Mouse (Mus musculus) embryonic stem cell, embryonic (primary cell): ENCODE measurements around the gene Pnkd.

ENCODE experiments used
- CTCF ChIA-PET, 4 experiments: fragments of 300-600 bp in 2 of 4; fragments of 350-600 bp in 2 of 4; sonication (Branson Sonifier 250); formaldehyde crosslinking; loops; one replicate each; lab custom pipeline; 2022; ENCODE audit warnings: inconsistent platforms in 2 of 4; lab: Charles Lee
- POLR2A ChIA-PET, 4 experiments: fragments of 300-600 bp in 2 of 4; fragments of 350-600 bp in 2 of 4; sonication (Branson Sonifier 250); formaldehyde crosslinking; loops; one replicate each; lab custom pipeline; 2022; ENCODE audit warnings: antibody characterized with exemption in 4 of 4, inconsistent platforms in 1 of 4; lab: Charles Lee

Pnkd gene

GRCm38 (mm10) chr1:74321396-74321795 is 36.7 kb downstream of the Pnkd start:
- CTCF ChIA-PET, result no interaction called here

GRCm38 (mm10) chr1:74326916-74327315 is 42.2 kb downstream of the Pnkd start:
- ChIA-PET POLR2A (interaction anchor here in 1 of 4 experiments (0.9 to 1.8 kb wide), 6 partner anchors 10 to 119 kb away, joined by 3 to 5 read pairs (median 4); partner anchors contain the start of genes Aamp and Pnkd), CTCF (interaction anchor here in 3 of 4 experiments (0.6 to 2.2 kb wide), 9 partner anchors 17 to 723 kb away, joined by 3 to 9 read pairs (median 3); partner anchors contain the start of genes Aamp (in 1 of the 3), Catip (in 1 of the 3) and Pnkd (in 1 of the 3))

More at GRCm38 (mm10) chr1:74321396-74321795, 36.7 kb downstream of the Pnkd start:
- POLR2A ChIA-PET, result no interaction called here

- POLR2A ChIA-PET, result interaction anchor here in 1 of 4 experiments (1.1 to 1.2 kb wide), 2 partner anchors 18 to 40 kb away, joined by 3 read pairs; no protein-coding TSS in a partner anchor
- CTCF ChIA-PET, result interaction anchor here in 2 of 4 experiments (1.4 to 1.6 kb wide), 2 partner anchors 32 to 60 kb away, joined by 3 read pairs; partner anchors contain the start of gene Catip (in 1 of the 2)
These were observed 45.2 kb downstream of the Pnkd start for GRCm38 (mm10) chr1:74329899-74330431.

GRCm38 (mm10) chr1:74331046-74331681 is 46.4 kb downstream of the Pnkd start:
- ChIA-PET POLR2A (interaction anchor here in 2 of 4 experiments (1.0 to 1.8 kb wide), 6 partner anchors 42 to 257 kb away, joined by 3 to 6 read pairs (median 4); partner anchors contain the start of genes Aamp (in 1 of the 2), Bcs1l (in 1 of the 2), Pnkd (in 1 of the 2) and Zfp142 (in 1 of the 2)), CTCF (interaction anchor here in 1 of 4 experiments (1.4 to 1.8 kb wide), 2 partner anchors 31 to 58 kb away, joined by 3 to 7 read pairs; partner anchors contain the start of gene Catip)

GRCm38 (mm10) chr1:74332241-74332763 is 47.6 kb downstream of the Pnkd start:
- POLR2A ChIA-PET, result interaction anchor here in 3 of 4 experiments (0.6 to 2.1 kb wide), 37 partner anchors 8 to 1386 kb away, joined by 3 to 13 read pairs (median 4); partner anchors contain the start of genes Aamp (in 2 of the 3), Pnkd (in 2 of the 3), Bcs1l (in 1 of the 3) and Catip (in 1 of the 3)
- CTCF ChIA-PET, result interaction anchor here (0.6 to 1.8 kb wide), 12 partner anchors 18 to 476 kb away, joined by 3 to 7 read pairs (median 4); partner anchors contain the start of genes Catip (in 3 of the 4), Aamp (in 1 of the 4) and Pnkd (in 1 of the 4)

DNA sequence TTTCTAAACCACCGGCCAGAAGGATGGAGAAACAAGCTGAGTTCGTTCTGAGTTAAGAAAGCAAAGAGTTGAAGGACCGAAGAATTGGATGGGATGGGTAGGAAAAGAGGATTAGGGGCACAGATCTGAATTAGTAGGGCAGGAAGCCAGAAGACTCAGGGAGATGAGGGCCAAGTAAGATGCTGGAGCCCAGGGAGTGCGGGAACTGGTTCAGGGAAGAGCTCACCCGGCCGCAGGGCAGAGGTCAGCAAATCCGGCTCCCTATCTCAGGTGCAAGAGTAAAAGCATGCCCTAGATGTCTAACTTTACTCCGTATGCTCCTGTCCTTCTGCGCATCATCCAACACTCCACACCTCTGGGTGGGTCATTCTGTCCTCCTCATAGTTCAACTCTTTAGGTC is 48.2 kb downstream of the Pnkd start:
- ChIA-PET CTCF (interaction anchor here in 3 of 4 experiments (0.6 to 1.8 kb wide), 9 partner anchors 17 to 476 kb away, joined by 3 to 7 read pairs (median 5); partner anchors contain the start of genes Catip (in 3 of the 3), Aamp (in 1 of the 3) and Pnkd (in 1 of the 3)), POLR2A (interaction anchor here in 3 of 4 experiments (0.6 to 2.1 kb wide), 38 partner anchors 9 to 222 kb away, joined by 3 to 13 read pairs (median 4); partner anchors contain the start of genes Aamp (in 2 of the 3), Pnkd (in 2 of the 3), Catip (in 1 of the 3) and Slc11a1 (in 1 of the 3))

GRCm38 (mm10) chr1:74334607-74335006 is 49.9 kb downstream of the Pnkd start:
- ChIA-PET POLR2A (interaction anchor here in 3 of 4 experiments (0.6 to 2.6 kb wide), 10 partner anchors 10 to 1945 kb away, joined by 3 to 6 read pairs (median 4); partner anchors contain the start of genes Aamp (in 2 of the 3), Pnkd (in 2 of the 3) and Catip (in 1 of the 3)), CTCF (interaction anchor here in 2 of 4 experiments (0.6 to 0.9 kb wide), 2 partner anchors 27 to 28 kb away, joined by 3 read pairs; partner anchors contain the start of gene Catip (in 1 of the 2))

DNA sequence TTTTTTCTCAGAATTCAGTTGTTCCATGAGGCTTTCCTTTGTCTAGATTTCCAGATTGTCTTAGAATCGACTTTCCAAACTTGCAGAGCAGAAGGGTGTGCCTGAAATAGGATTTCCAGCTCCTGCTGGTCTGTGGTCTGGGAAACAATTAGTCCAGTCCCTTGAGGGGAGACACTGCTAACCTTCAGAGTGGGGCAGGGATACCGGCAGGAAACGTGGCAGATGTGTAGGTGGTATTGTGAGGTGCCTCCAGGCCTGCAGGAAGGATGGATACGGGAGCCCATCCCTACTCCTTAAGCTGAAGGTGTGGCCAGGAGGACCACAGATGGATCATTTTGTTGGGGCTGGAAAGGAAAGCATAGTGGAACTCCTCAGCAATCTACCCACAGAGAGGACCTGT is 50.3 kb downstream of the Pnkd start:
- CTCF ChIA-PET, result interaction anchor here in 1 of 4 experiments (0.9 kb wide), 1 partner anchor 27 kb away, joined by 3 read pairs; the partner anchor contains the start of gene Catip
- POLR2A ChIA-PET, result interaction anchor here (0.5 to 2.6 kb wide), 12 partner anchors 9 to 1946 kb away, joined by 3 to 6 read pairs (median 4); partner anchors contain the start of genes Aamp (in 2 of the 4), Pnkd (in 2 of the 4) and Catip (in 1 of the 4)

DNA sequence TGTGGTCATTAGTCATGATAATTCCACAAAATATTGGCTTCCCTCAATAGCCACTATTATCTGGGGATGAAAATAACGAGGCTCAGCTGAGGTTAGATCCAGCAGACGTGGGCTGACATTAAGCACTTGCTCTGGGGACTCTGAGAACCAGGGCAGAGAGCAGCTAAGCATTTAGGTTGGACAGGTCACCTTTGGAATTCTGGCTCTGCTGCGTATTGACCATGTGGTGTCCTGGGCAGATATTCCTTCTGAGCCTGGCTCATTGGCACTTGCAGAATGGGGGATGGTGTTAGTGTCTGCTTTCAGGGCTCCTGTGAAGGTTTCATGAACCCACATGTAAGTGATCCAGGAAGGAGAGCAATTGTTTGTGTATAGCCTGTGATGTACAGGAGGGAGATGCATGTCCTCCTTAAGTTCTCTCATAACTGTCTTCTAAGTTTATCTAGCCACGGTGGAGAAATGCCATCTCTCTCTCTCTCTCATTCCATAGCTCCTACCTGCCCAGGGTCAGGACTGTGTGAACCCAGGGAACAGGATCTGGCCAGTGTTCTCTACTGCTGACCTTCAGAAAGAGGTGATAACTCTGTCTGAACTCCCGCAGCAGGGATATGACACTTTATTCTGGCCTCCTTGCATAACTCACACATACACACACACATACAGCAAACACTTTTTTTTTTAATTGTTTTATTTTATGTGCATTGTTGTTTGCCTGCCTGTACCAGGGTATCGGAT is 50.9 kb downstream of the Pnkd start:
- CTCF ChIA-PET, result interaction anchor here in 2 of 4 experiments (0.6 to 0.9 kb wide), 2 partner anchors 26 to 982 kb away, joined by 3 to 6 read pairs; partner anchors contain the start of gene Catip (in 1 of the 2)
- POLR2A ChIA-PET, result interaction anchor here (0.5 to 2.6 kb wide), 14 partner anchors 9 to 1946 kb away, joined by 3 to 6 read pairs (median 3); partner anchors contain the start of genes Aamp (in 2 of the 4), Pnkd (in 2 of the 4) and Catip (in 1 of the 4)

GRCm38 (mm10) chr1:74337241-74337771 is 52.6 kb downstream of the Pnkd start:
- CTCF ChIA-PET, result interaction anchor here in 1 of 4 experiments (0.6 to 2.1 kb wide), 3 partner anchors 25 to 138 kb away, joined by 3 to 7 read pairs (median 3); partner anchors contain the start of gene Catip

DNA sequence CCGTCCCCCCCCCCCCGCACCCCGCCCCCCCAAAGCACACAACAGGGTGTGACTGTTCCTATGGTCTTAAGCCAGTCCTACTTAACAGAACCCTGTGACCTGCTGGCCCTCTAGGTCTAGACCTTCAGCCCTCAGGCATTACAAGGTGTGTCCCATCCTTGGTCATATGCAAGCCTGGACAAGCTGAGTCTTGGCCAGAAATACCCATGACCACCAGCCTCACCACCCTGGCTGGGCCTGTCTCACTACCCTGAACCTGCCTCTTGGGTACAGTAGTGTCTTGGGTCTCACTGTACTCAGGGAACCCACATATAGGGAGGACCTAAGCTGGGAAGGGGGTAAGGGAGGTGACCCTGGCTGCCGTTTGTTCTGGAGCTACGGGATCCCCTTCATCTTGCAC is 53.3 kb downstream of the Pnkd start:
- ChIA-PET POLR2A (interaction anchor here in 3 of 4 experiments (0.6 to 1.8 kb wide), 15 partner anchors 10 to 93 kb away, joined by 3 to 6 read pairs (median 3); partner anchors contain the start of genes Aamp (in 2 of the 3) and Pnkd (in 2 of the 3)), CTCF (interaction anchor here in 1 of 4 experiments (0.6 to 2.1 kb wide), 3 partner anchors 24 to 139 kb away, joined by 3 to 7 read pairs (median 3); partner anchors contain the start of gene Catip)

More at GRCm38 (mm10) chr1:74337241-74337771, 52.6 kb downstream of the Pnkd start:
- POLR2A ChIA-PET, result interaction anchor here in 3 of 4 experiments (0.6 to 1.8 kb wide), 15 partner anchors 9 to 92 kb away, joined by 3 to 7 read pairs (median 3); partner anchors contain the start of genes Aamp (in 1 of the 3) and Pnkd (in 1 of the 3)

GRCm38 (mm10) chr1:74338626-74339025 is 53.9 kb downstream of the Pnkd start:
- ChIA-PET CTCF (interaction anchor here in 1 of 4 experiments (0.7 to 2.1 kb wide), 3 partner anchors 9 to 486 kb away, joined by 3 to 7 read pairs (median 3); partner anchors contain the start of gene Catip), POLR2A (interaction anchor here in 3 of 4 experiments (0.6 to 1.3 kb wide), 13 partner anchors 12 to 1548 kb away, joined by 3 to 6 read pairs (median 3); partner anchors contain the start of genes Aamp (in 1 of the 3) and Pnkd (in 1 of the 3))

DNA sequence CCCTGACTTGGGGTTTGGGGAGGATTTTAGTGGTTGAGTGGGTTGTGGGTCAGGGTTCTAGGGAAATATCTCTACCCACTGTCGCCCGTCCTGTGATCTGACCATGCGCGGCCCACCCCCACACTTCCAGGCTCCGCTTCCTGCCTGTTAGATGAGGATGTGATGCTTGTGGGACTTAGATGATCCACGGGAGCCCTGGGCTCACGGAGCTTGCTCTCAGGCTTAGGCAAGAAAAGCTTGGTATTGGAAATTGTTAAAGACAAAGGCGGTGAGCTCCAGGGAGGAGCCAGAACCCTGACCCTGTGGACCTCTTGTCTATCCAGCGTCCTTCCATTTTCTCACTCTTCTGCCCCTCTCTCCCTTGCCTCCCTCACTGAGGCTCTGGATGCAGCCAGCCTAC is 55.2 kb downstream of the Pnkd start:
- CTCF ChIA-PET, result interaction anchor here in 1 of 4 experiments (0.6 kb wide), 1 partner anchor 26 kb away, joined by 4 read pairs; no protein-coding TSS in a partner anchor
- POLR2A ChIA-PET, result interaction anchor here in 2 of 4 experiments (1.1 to 1.4 kb wide), 4 partner anchors 21 to 58 kb away, joined by 3 to 5 read pairs (median 4); partner anchors contain the start of genes Aamp (in 1 of the 2) and Pnkd (in 1 of the 2)

GRCm38 (mm10) chr1:74340361-74340764 is 55.6 kb downstream of the Pnkd start:
- ChIA-PET POLR2A (interaction anchor here in 2 of 4 experiments (1.1 to 1.4 kb wide), 5 partner anchors 20 to 56 kb away, joined by 3 to 4 read pairs (median 3); partner anchors contain the start of genes Aamp (in 1 of the 2) and Pnkd (in 1 of the 2)), CTCF (no interaction called here)

- ChIA-PET CTCF (interaction anchor here in 1 of 4 experiments (0.6 kb wide), 1 partner anchor 1111 kb away, joined by 3 read pairs; no protein-coding TSS in a partner anchor), POLR2A (interaction anchor here in 2 of 4 experiments (1.0 to 3.0 kb wide), 6 partner anchors 8 to 56 kb away, joined by 3 to 13 read pairs (median 3); partner anchors contain the start of genes Aamp (in 1 of the 2), Catip (in 1 of the 2) and Pnkd (in 1 of the 2))
These were observed 56.3 kb downstream of the Pnkd start for GRCm38 (mm10) chr1:74340992-74341391.
